Mouse (Mus musculus): ENCODE measurements at regions not wholly inside any gene's neighbourhood (a gene's known extent, or its start where the extent isn't known, plus 50 kb on each side); places are given as distances from the start of the nearest gene placed in this dataset.

GRCm38 (mm10) chr1:136730638-136731037, 105.9 kb downstream of the Zfp281 start:
- TF ChIP-seq MYOG (IDR thresholded peaks at IDR 0.05; ENCODE audit: control insufficient read depth, extremely low read depth, insufficient read length) (no peak), USF1 (IDR thresholded peaks at IDR 0.05; ENCODE audit: low read depth) (no peak), CTCF (IDR thresholded peaks at IDR 0.05; ENCODE audit: control insufficient read depth, insufficient read depth, insufficient read length) (no peak), MAX (IDR thresholded peaks at IDR 0.05) (no peak)
- Histone ChIP-seq H3K79me2 (ENCODE audit: control insufficient read depth, insufficient read depth) (no peaks in the 10 kb centered on the region), H3K4me3 (ENCODE audit: insufficient read depth, poor library complexity, severe bottlenecking) (no peak overlapping the region), H3K79me3 (ENCODE audit: low read depth) (no peaks in the 10 kb centered on the region), H3K27me3 (ENCODE audit: control insufficient read depth, insufficient read depth, insufficient read length) (no peaks in the 10 kb centered on the region), H3K36me3 (ENCODE audit: control insufficient read depth, insufficient read depth) (no peaks in the 10 kb centered on the region), H3ac (ENCODE audit: control insufficient read depth, insufficient read length, low read depth) (no peak overlapping the region)

DNA sequence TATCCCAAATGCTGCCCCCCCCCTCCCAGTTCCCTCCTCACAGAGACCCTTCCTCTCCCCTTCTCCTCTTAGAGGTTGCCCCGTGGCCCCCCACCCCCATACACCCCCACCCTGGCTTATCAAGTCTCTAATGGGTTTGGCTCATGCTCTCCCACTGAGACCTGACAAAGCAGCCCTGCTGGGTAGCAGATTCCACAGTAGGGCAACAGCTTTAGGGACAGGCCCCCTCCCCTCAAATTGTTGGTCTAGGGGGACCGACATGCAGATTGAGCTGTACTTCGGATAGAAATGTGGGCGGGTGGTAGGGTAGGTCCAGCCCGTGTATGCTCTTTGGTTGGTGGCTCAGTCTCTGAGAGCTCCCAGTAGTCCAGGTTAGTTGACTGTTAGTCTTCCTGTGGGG, 113.3 kb downstream of the Zfp281 start:
- no peaks in the 10 kb centered on the region for H3K36me3 ChIP-seq (ENCODE audit: control insufficient read depth, insufficient read depth)
- no peaks in the 10 kb centered on the region for H3K27me3 ChIP-seq (ENCODE audit: control insufficient read depth, insufficient read depth, insufficient read length)
- no peak overlapping the region for H3ac ChIP-seq (ENCODE audit: control insufficient read depth, insufficient read length, low read depth)
- no peaks in the 10 kb centered on the region for H3K79me2 ChIP-seq (ENCODE audit: control insufficient read depth, insufficient read depth)
- no peaks in the 10 kb centered on the region for H3K79me3 ChIP-seq (ENCODE audit: low read depth)
- H3K4me3 ChIP-seq (ENCODE audit: insufficient read depth, poor library complexity, severe bottlenecking), result no peak overlapping the region
- TF ChIP-seq USF1 (IDR thresholded peaks at IDR 0.05; ENCODE audit: low read depth) (no peak), FOSL1 (IDR thresholded peaks at IDR 0.05; ENCODE audit: insufficient read depth, low read length, poor library complexity, severe bottlenecking) (no peak), MYOD1 (IDR thresholded peaks at IDR 0.05; ENCODE audit: control insufficient read depth, insufficient read length, low read depth) (no peak), MYOG (IDR thresholded peaks at IDR 0.05; ENCODE audit: control insufficient read depth, extremely low read depth, insufficient read length) (no peak), CTCF (IDR thresholded peaks at IDR 0.05; ENCODE audit: control insufficient read depth, insufficient read depth, insufficient read length) (no peak), MAX (IDR thresholded peaks at IDR 0.05) (no peak), CEBPB (IDR thresholded peaks at IDR 0.05; ENCODE audit: low read depth) (no peak)

DNA sequence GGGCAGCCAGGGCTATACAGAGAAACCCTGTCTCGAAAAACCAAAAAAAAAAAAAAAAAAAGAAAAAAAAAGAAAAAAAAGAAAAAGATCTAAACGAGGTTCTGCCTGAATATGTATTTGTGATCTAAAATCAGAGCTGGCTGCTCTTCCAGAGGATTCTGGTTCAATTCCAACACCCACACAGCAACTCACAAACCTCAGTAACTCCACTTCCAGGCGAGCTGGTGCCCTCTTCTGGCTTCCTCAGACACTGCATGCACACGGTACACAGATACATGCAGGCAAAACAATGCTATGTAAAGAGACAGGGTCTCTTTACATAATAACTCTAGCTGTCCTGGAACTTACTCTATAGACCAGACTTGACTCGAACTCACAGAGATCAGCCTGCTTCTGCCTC, 114.8 kb downstream of the Zfp281 start:
- no peaks in the 10 kb centered on the region for H3K79me2 ChIP-seq (ENCODE audit: control insufficient read depth, insufficient read depth)
- H3K36me3 ChIP-seq (ENCODE audit: control insufficient read depth, insufficient read depth), result no peaks in the 10 kb centered on the region
- no peak overlapping the region for H3ac ChIP-seq (ENCODE audit: control insufficient read depth, insufficient read length, low read depth)
- TF ChIP-seq CEBPB (IDR thresholded peaks at IDR 0.05; ENCODE audit: low read depth), result no peak
- no peak for TF ChIP-seq MYOD1 (IDR thresholded peaks at IDR 0.05; ENCODE audit: control insufficient read depth, insufficient read length, low read depth)
- peak; percentile 54 for TF ChIP-seq CTCF (IDR thresholded peaks at IDR 0.05; ENCODE audit: control insufficient read depth, insufficient read depth, insufficient read length)
- TF ChIP-seq USF1 (IDR thresholded peaks at IDR 0.05; ENCODE audit: low read depth), result no peak
- no peak for TF ChIP-seq FOSL1 (IDR thresholded peaks at IDR 0.05; ENCODE audit: insufficient read depth, low read length, poor library complexity, severe bottlenecking)
- TF ChIP-seq MAX (IDR thresholded peaks at IDR 0.05), result no peak
- no peak for TF ChIP-seq MYOG (IDR thresholded peaks at IDR 0.05; ENCODE audit: control insufficient read depth, extremely low read depth, insufficient read length)
- no peaks in the 10 kb centered on the region for H3K27me3 ChIP-seq (ENCODE audit: control insufficient read depth, insufficient read depth, insufficient read length)
- H3K4me3 ChIP-seq (ENCODE audit: insufficient read depth, poor library complexity, severe bottlenecking), result no peak overlapping the region
- H3K79me3 ChIP-seq (ENCODE audit: low read depth), result no peaks in the 10 kb centered on the region

DNA sequence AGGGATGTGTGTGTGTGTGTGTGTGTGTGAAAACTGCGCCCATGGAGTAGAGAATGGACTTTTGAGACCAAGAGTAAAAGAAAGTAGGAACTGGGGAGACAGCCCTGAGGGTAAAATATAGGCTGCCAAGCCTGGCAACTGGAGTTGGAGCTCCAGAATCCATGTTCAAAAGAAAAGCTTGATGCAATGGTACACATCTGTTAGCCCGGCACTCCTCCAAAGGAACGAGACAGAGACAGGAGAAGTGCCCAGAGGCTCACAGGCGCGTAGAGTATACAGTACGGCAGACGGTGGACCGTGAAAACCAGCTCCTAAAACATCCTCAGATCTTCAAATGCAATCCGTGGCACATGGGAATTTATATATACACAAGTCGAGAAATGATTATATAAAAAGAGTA, 116.4 kb downstream of the Zfp281 start:
- Histone ChIP-seq H3K79me3 (ENCODE audit: low read depth) (no peaks in the 10 kb centered on the region), H3K4me3 (ENCODE audit: insufficient read depth, poor library complexity, severe bottlenecking) (no peak overlapping the region), H3K79me2 (ENCODE audit: control insufficient read depth, insufficient read depth) (no peaks in the 10 kb centered on the region), H3K27me3 (ENCODE audit: control insufficient read depth, insufficient read depth, insufficient read length) (no peaks in the 10 kb centered on the region), H3ac (ENCODE audit: control insufficient read depth, insufficient read length, low read depth) (no peak overlapping the region), H3K36me3 (ENCODE audit: control insufficient read depth, insufficient read depth) (no peaks in the 10 kb centered on the region)
- TF ChIP-seq MYOD1 (IDR thresholded peaks at IDR 0.05; ENCODE audit: control insufficient read depth, insufficient read length, low read depth) (no peak), USF1 (IDR thresholded peaks at IDR 0.05; ENCODE audit: low read depth) (no peak), MYOG (IDR thresholded peaks at IDR 0.05; ENCODE audit: control insufficient read depth, extremely low read depth, insufficient read length) (no peak), CTCF (IDR thresholded peaks at IDR 0.05; ENCODE audit: control insufficient read depth, insufficient read depth, insufficient read length) (no peak)

DNA sequence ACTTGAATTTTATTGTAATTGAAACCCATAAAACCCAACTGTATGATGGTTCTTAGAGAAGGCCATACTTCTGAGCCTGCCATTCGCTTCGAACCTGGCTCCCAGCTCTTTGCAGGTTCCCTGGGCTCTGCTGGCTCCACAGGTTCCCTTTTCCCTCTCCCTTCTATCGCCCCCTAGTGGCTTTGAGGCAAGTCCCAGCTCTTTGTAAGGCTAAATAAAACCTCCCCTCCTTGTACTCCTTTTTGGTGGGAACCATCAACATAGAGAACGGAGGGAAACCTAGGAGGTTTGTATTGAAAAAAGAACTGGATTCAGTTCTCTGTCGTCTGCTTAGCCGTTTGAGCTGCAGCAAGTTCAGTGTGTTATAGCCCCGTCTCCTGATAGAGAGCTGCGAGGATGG, 124.5 kb downstream of the Zfp281 start:
- Histone ChIP-seq H3K79me3 (ENCODE audit: low read depth) (no peaks in the 10 kb centered on the region), H3K27me3 (ENCODE audit: control insufficient read depth, insufficient read depth, insufficient read length) (no peaks in the 10 kb centered on the region), H3ac (ENCODE audit: control insufficient read depth, insufficient read length, low read depth) (no peak overlapping the region), H3K36me3 (ENCODE audit: control insufficient read depth, insufficient read depth) (no peaks in the 10 kb centered on the region), H3K79me2 (ENCODE audit: control insufficient read depth, insufficient read depth) (no peaks in the 10 kb centered on the region), H3K4me3 (ENCODE audit: insufficient read depth, poor library complexity, severe bottlenecking) (no peak overlapping the region)
- no peak for TF ChIP-seq MAX (IDR thresholded peaks at IDR 0.05)

DNA sequence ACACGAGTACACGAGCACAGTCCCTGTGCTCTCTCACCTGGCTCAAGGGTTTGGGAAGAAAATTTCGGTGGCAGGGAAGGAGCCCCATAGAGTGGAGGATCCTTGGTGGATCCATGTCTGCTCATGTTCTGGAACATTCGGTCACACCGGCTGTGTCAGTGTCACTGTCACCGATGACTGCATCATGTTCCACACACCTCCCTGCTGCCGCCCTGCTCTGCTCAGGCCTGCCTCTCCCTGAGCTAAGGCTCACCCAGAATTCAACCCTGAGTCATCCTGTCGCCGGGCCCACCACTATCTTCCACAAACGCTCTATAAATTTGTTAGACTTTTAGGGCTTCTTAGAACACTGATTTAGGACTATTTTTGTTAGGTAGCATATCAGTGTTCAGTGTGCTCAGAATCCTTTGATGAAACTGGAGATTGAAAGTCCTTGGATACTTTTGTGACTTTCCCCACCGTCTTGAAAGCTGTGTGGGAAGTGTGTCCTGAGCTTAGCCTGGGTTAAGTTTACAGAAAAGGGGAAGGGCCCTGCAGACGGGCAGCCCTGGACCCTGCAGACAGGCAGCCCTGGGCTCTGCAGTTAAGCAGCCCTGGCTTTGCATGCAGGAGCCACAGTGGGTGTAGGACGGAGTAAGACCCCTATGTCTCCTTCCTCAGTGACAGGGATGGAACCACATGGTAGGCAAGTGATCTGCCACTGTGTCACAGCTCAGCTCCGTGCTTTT, 126.9 kb downstream of the Zfp281 start:
- H3ac ChIP-seq (ENCODE audit: control insufficient read depth, insufficient read length, low read depth), result no peak overlapping the region
- TF ChIP-seq MAX (IDR thresholded peaks at IDR 0.05), result no peak
- TF ChIP-seq CTCF (IDR thresholded peaks at IDR 0.05; ENCODE audit: control insufficient read depth, insufficient read depth, insufficient read length), result no peak
- no peak for TF ChIP-seq USF1 (IDR thresholded peaks at IDR 0.05; ENCODE audit: low read depth)
- TF ChIP-seq CEBPB (IDR thresholded peaks at IDR 0.05; ENCODE audit: low read depth), result no peak
- TF ChIP-seq FOSL1 (IDR thresholded peaks at IDR 0.05; ENCODE audit: insufficient read depth, low read length, poor library complexity, severe bottlenecking), result no peak
- no peak for TF ChIP-seq MYOD1 (IDR thresholded peaks at IDR 0.05; ENCODE audit: control insufficient read depth, insufficient read length, low read depth)
- no peaks in the 10 kb centered on the region for H3K79me2 ChIP-seq (ENCODE audit: control insufficient read depth, insufficient read depth)

More for the DNA sequence above, 126.9 kb downstream of the Zfp281 start:
- Histone ChIP-seq H3K36me3 (ENCODE audit: control insufficient read depth, insufficient read depth) (no peaks in the 10 kb centered on the region), H3K4me3 (ENCODE audit: insufficient read depth, poor library complexity, severe bottlenecking) (no peak overlapping the region), H3K79me3 (ENCODE audit: low read depth) (no peaks in the 10 kb centered on the region), H3K27me3 (ENCODE audit: control insufficient read depth, insufficient read depth, insufficient read length) (no peaks in the 10 kb centered on the region)

Measured in C2C12 (cell line).